Mouse (Mus musculus): Measurements from ENCODE around the gene Apaf1. TPM values are rescaled to one million over a fixed set of nuclear protein-coding genes. Genes with fewer than 3 reads are reported as not detected.

Apaf1 gene
- polyA plus RNA-seq, 1 experiment from 2014 or later: 20.0 TPM

GRCm38 (mm10) chr10:91123281-91123827 lies 40.8 kb upstream of the Apaf1 start:
- peak; percentile 57 for DNase-seq (ENCODE audit: low spot score)
- H3K27me3 ChIP-seq (replicated peaks; ENCODE audit: control insufficient read depth, insufficient read depth, low read length): no peaks in the 10 kb centered on the region
- H3K9me3 ChIP-seq (ENCODE audit: control insufficient read depth, low read length): no peaks in the 10 kb centered on the region
- H3K4me1 ChIP-seq (replicated peaks; ENCODE audit: control insufficient read depth, insufficient read depth, low read length): peaks cover 19% of the 10 kb centered on the region
- peak overlapping the region; percentile 98 for H3K4me3 ChIP-seq (ENCODE audit: low read depth, low read length)
- peak; percentile 50 for ATAC-seq (replicated peaks; ENCODE audit: low FRiP score)
- peak overlapping the region; percentile 82 for H3K4me2 ChIP-seq
- under 1% methylated on average over 42 of the region's 44 CpGs for WGBS
- peak overlapping the region; percentile 90 for H3K27ac ChIP-seq (ENCODE audit: low read depth, low read length)
- peaks cover 28% of the 10 kb centered on the region for H3K36me3 ChIP-seq (ENCODE audit: control insufficient read depth, insufficient read depth, low read length)
- H3K9ac ChIP-seq (ENCODE audit: low read depth, low read length): peak overlapping the region; percentile 97

- H3K4me2 ChIP-seq: peak overlapping the region; percentile 82
- peak overlapping the region; percentile 97 for H3K9ac ChIP-seq (ENCODE audit: low read depth, low read length)
- H3K36me3 ChIP-seq (ENCODE audit: control insufficient read depth, insufficient read depth, low read length): peaks cover 35% of the 10 kb centered on the region
- H3K4me3 ChIP-seq (ENCODE audit: low read depth, low read length): peak overlapping the region; percentile 98
- H3K27me3 ChIP-seq (replicated peaks; ENCODE audit: control insufficient read depth, insufficient read depth, low read length): no peaks in the 10 kb centered on the region
- H3K27ac ChIP-seq (ENCODE audit: low read depth, low read length): no peak overlapping the region
- ATAC-seq (replicated peaks; ENCODE audit: low FRiP score) (no peak), DNase-seq (ENCODE audit: low spot score) (no peak)
- H3K4me1 ChIP-seq (replicated peaks; ENCODE audit: control insufficient read depth, insufficient read depth, low read length): peaks cover 19% of the 10 kb centered on the region
- H3K9me3 ChIP-seq (ENCODE audit: control insufficient read depth, low read length): no peaks in the 10 kb centered on the region
- 25% methylated on average over 6 of the region's 6 CpGs for whole genome bisulfite sequencing
Measured at GRCm38 (mm10) chr10:91122646-91123045, 40.1 kb upstream of the Apaf1 start.

GRCm38 (mm10) chr10:91116958-91117357 lies 34.4 kb upstream of the Apaf1 start:
- DNase-seq (ENCODE audit: low spot score) (no peak), ATAC-seq (replicated peaks; ENCODE audit: low FRiP score) (0 out of 2 replicates have a peak, but pooled peaks have one; percentile 7)
- Histone ChIP-seq H3K36me3 (ENCODE audit: control insufficient read depth, insufficient read depth, low read length) (peaks cover 69% of the 10 kb centered on the region), H3K4me2 (no peak overlapping the region), H3K9ac (ENCODE audit: low read depth, low read length) (no peak overlapping the region), H3K27ac (ENCODE audit: low read depth, low read length) (no peak overlapping the region), H3K27me3 (replicated peaks; ENCODE audit: control insufficient read depth, insufficient read depth, low read length) (no peaks in the 10 kb centered on the region), H3K4me3 (ENCODE audit: low read depth, low read length) (no peak overlapping the region), H3K4me1 (replicated peaks; ENCODE audit: control insufficient read depth, insufficient read depth, low read length) (peaks cover 7% of the 10 kb centered on the region), H3K9me3 (ENCODE audit: control insufficient read depth, low read length) (no peaks in the 10 kb centered on the region; the same call in 1 of the 2 replicates)
- WGBS: 92% methylated on average over 12 of the region's 12 CpGs

GRCm38 (mm10) chr10:91109841-91110240 lies 27.3 kb upstream of the Apaf1 start:
- H3K4me1 ChIP-seq (replicated peaks; ENCODE audit: control insufficient read depth, insufficient read depth, low read length): no peaks in the 10 kb centered on the region
- no peak for DNase-seq (ENCODE audit: low spot score)
- no peak overlapping the region for H3K4me3 ChIP-seq (ENCODE audit: low read depth, low read length)
- peaks cover 16% of the 10 kb centered on the region for H3K36me3 ChIP-seq (ENCODE audit: control insufficient read depth, insufficient read depth, low read length)
- no peak overlapping the region for H3K4me2 ChIP-seq
- no peaks in the 10 kb centered on the region for H3K27me3 ChIP-seq (replicated peaks; ENCODE audit: control insufficient read depth, insufficient read depth, low read length)
- H3K27ac ChIP-seq (ENCODE audit: low read depth, low read length): no peak overlapping the region
- no peak for ATAC-seq (replicated peaks; ENCODE audit: low FRiP score)
- H3K9ac ChIP-seq (ENCODE audit: low read depth, low read length): no peak overlapping the region
- 74% methylated on average over 4 of the region's 4 CpGs for WGBS
- H3K9me3 ChIP-seq (ENCODE audit: control insufficient read depth, low read length): no peaks in the 10 kb centered on the region; the same call in 1 of the 2 replicates

- 79% methylated on average over 3 of the region's 3 CpGs for WGBS
- DNase-seq (ENCODE audit: low spot score): no peak
- Histone ChIP-seq H3K27me3 (replicated peaks; ENCODE audit: control insufficient read depth, insufficient read depth, low read length) (no peaks in the 10 kb centered on the region), H3K4me3 (ENCODE audit: low read depth, low read length) (no peak overlapping the region), H3K36me3 (ENCODE audit: control insufficient read depth, insufficient read depth, low read length) (no peaks in the 10 kb centered on the region), H3K4me1 (replicated peaks; ENCODE audit: control insufficient read depth, insufficient read depth, low read length) (no peaks in the 10 kb centered on the region), H3K9ac (ENCODE audit: low read depth, low read length) (no peak overlapping the region), H3K4me2 (no peak overlapping the region), H3K27ac (ENCODE audit: low read depth, low read length) (no peak overlapping the region), H3K9me3 (ENCODE audit: control insufficient read depth, low read length) (no peaks in the 10 kb centered on the region)
- no peak for ATAC-seq (replicated peaks; ENCODE audit: low FRiP score)
Measured at GRCm38 (mm10) chr10:91105981-91106380, 23.4 kb upstream of the Apaf1 start.

- H3K4me2 ChIP-seq: no peak overlapping the region
- ATAC-seq (replicated peaks; ENCODE audit: low FRiP score) (no peak), DNase-seq (ENCODE audit: low spot score) (no peak)
- H3K9me3 ChIP-seq (ENCODE audit: control insufficient read depth, low read length): no peaks in the 10 kb centered on the region
- no peak overlapping the region for H3K9ac ChIP-seq (ENCODE audit: low read depth, low read length)
- H3K4me3 ChIP-seq (ENCODE audit: low read depth, low read length): no peak overlapping the region
- H3K36me3 ChIP-seq (ENCODE audit: control insufficient read depth, insufficient read depth, low read length): no peaks in the 10 kb centered on the region
- WGBS: 90% methylated on average over 14 of the region's 14 CpGs
- H3K27ac ChIP-seq (ENCODE audit: low read depth, low read length): no peak overlapping the region
- no peaks in the 10 kb centered on the region for H3K27me3 ChIP-seq (replicated peaks; ENCODE audit: control insufficient read depth, insufficient read depth, low read length)
- H3K4me1 ChIP-seq (replicated peaks; ENCODE audit: control insufficient read depth, insufficient read depth, low read length): no peaks in the 10 kb centered on the region
Measured at GRCm38 (mm10) chr10:91102799-91103590, 20.4 kb upstream of the Apaf1 start.

GRCm38 (mm10) chr10:91101936-91102335 lies 19.4 kb upstream of the Apaf1 start:
- Histone ChIP-seq H3K9me3 (ENCODE audit: control insufficient read depth, low read length) (no peaks in the 10 kb centered on the region), H3K27ac (ENCODE audit: low read depth, low read length) (no peak overlapping the region), H3K27me3 (replicated peaks; ENCODE audit: control insufficient read depth, insufficient read depth, low read length) (no peaks in the 10 kb centered on the region), H3K9ac (ENCODE audit: low read depth, low read length) (no peak overlapping the region), H3K4me2 (no peak overlapping the region), H3K4me1 (replicated peaks; ENCODE audit: control insufficient read depth, insufficient read depth, low read length) (no peaks in the 10 kb centered on the region), H3K36me3 (ENCODE audit: control insufficient read depth, insufficient read depth, low read length) (no peaks in the 10 kb centered on the region), H3K4me3 (ENCODE audit: low read depth, low read length) (no peak overlapping the region)
- ATAC-seq (replicated peaks; ENCODE audit: low FRiP score): no peak
- 93% methylated on average over 25 of the region's 25 CpGs for WGBS
- no peak for DNase-seq (ENCODE audit: low spot score)

- Histone ChIP-seq H3K4me2 (no peak overlapping the region), H3K4me1 (replicated peaks; ENCODE audit: control insufficient read depth, insufficient read depth, low read length) (no peaks in the 10 kb centered on the region), H3K9ac (ENCODE audit: low read depth, low read length) (no peak overlapping the region), H3K4me3 (ENCODE audit: low read depth, low read length) (no peak overlapping the region), H3K9me3 (ENCODE audit: control insufficient read depth, low read length) (no peaks in the 10 kb centered on the region), H3K36me3 (ENCODE audit: control insufficient read depth, insufficient read depth, low read length) (no peaks in the 10 kb centered on the region; the same call in 1 of the 2 replicates), H3K27me3 (replicated peaks; ENCODE audit: control insufficient read depth, insufficient read depth, low read length) (no peaks in the 10 kb centered on the region), H3K27ac (ENCODE audit: low read depth, low read length) (no peak overlapping the region)
- ATAC-seq (replicated peaks; ENCODE audit: low FRiP score): no peak
- DNase-seq (ENCODE audit: low spot score): no peak
- WGBS: 85% methylated on average over 1 of the region's 1 CpGs
Measured at GRCm38 (mm10) chr10:91100101-91100500, 17.5 kb upstream of the Apaf1 start.

GRCm38 (mm10) chr10:91098056-91098455 lies 15.5 kb upstream of the Apaf1 start:
- no peak for ATAC-seq (replicated peaks; ENCODE audit: low FRiP score)
- H3K9me3 ChIP-seq (ENCODE audit: control insufficient read depth, low read length): no peaks in the 10 kb centered on the region
- no peak overlapping the region for H3K4me2 ChIP-seq
- H3K4me1 ChIP-seq (replicated peaks; ENCODE audit: control insufficient read depth, insufficient read depth, low read length): no peaks in the 10 kb centered on the region
- WGBS: 88% methylated on average over 8 of the region's 8 CpGs
- H3K9ac ChIP-seq (ENCODE audit: low read depth, low read length): no peak overlapping the region
- no peak overlapping the region for H3K4me3 ChIP-seq (ENCODE audit: low read depth, low read length)
- no peaks in the 10 kb centered on the region; the same call in 1 of the 2 replicates for H3K36me3 ChIP-seq (ENCODE audit: control insufficient read depth, insufficient read depth, low read length)
- H3K27me3 ChIP-seq (replicated peaks; ENCODE audit: control insufficient read depth, insufficient read depth, low read length): no peaks in the 10 kb centered on the region
- H3K27ac ChIP-seq (ENCODE audit: low read depth, low read length): no peak overlapping the region
- no peak for DNase-seq (ENCODE audit: low spot score)

All from liver, embryonic 11.5 days (tissue).